Mouse (Mus musculus): ENCODE measurements at regions not wholly inside any gene's neighbourhood (a gene's known extent, or its start where the extent isn't known, plus 50 kb on each side); places are given as distances from the start of the nearest gene placed in this dataset.

GRCm38 (mm10) chr4:95215187-95215586, 163.2 kb upstream of the Jun start:
- no peak for DNase-seq (ENCODE audit: low spot score)

- no peak for DNase-seq (ENCODE audit: low spot score)
Measured at GRCm38 (mm10) chr4:95230461-95230860, 178.4 kb upstream of the Jun start.

GRCm38 (mm10) chr4:95233034-95233433, 181.0 kb upstream of the Jun start:
- no peak for DNase-seq (ENCODE audit: low spot score)

GRCm38 (mm10) chr4:95234030-95234555, 182.1 kb upstream of the Jun start:
- peak; percentile 18 for DNase-seq (ENCODE audit: low spot score)

- DNase-seq (ENCODE audit: low spot score): no peak
Measured at GRCm38 (mm10) chr4:95247977-95248376, 196.0 kb upstream of the Jun start.

GRCm38 (mm10) chr4:95249031-95249430, 197.0 kb upstream of the Jun start:
- no peak for DNase-seq (ENCODE audit: low spot score)

- DNase-seq (ENCODE audit: low spot score): no peak
Measured at GRCm38 (mm10) chr4:95250083-95250482, 198.1 kb upstream of the Jun start.

GRCm38 (mm10) chr4:95269766-95270165, 217.7 kb upstream of the Jun start:
- no peak for DNase-seq (ENCODE audit: low spot score)

GRCm38 (mm10) chr4:95270389-95270788, 218.4 kb upstream of the Jun start:
- DNase-seq (ENCODE audit: low spot score): no peak

GRCm38 (mm10) chr4:95276231-95276630, 224.2 kb upstream of the Jun start:
- DNase-seq (ENCODE audit: low spot score): no peak

GRCm38 (mm10) chr4:95277989-95278713, 226.1 kb upstream of the Jun start:
- DNase-seq (ENCODE audit: low spot score): no peak

GRCm38 (mm10) chr4:95278714-95279095, 226.7 kb upstream of the Jun start:
- peak; percentile 10 for DNase-seq (ENCODE audit: low spot score)

GRCm38 (mm10) chr4:95279200-95279599, 227.2 kb upstream of the Jun start:
- DNase-seq (ENCODE audit: low spot score): no peak

- no peak for DNase-seq (ENCODE audit: low spot score)
Measured at GRCm38 (mm10) chr4:95282083-95282482, 230.1 kb upstream of the Jun start.

- DNase-seq (ENCODE audit: low spot score): no peak
Measured at GRCm38 (mm10) chr4:95283789-95284188, 231.8 kb upstream of the Jun start.

GRCm38 (mm10) chr4:95284192-95284591, 232.2 kb upstream of the Jun start:
- DNase-seq (ENCODE audit: low spot score): no peak

- no peak for DNase-seq (ENCODE audit: low spot score)
Measured at GRCm38 (mm10) chr4:95284696-95285095, 232.7 kb upstream of the Jun start.

GRCm38 (mm10) chr4:95290321-95290720, 238.3 kb upstream of the Jun start:
- no peak for DNase-seq (ENCODE audit: low spot score)

GRCm38 (mm10) chr4:95294110-95294509, 242.1 kb upstream of the Jun start:
- DNase-seq (ENCODE audit: low spot score): no peak

- DNase-seq (ENCODE audit: low spot score): no peak
Measured at GRCm38 (mm10) chr4:95301907-95302306, 249.9 kb upstream of the Jun start.

- no peak for DNase-seq (ENCODE audit: low spot score)
Measured at GRCm38 (mm10) chr4:95303337-95303736, 251.3 kb upstream of the Jun start.

- no peak for DNase-seq (ENCODE audit: low spot score)
Measured at GRCm38 (mm10) chr4:95304006-95304405, 252.0 kb upstream of the Jun start.

- no peak for DNase-seq (ENCODE audit: low spot score)
Measured at GRCm38 (mm10) chr4:95307134-95307533, 250.2 kb upstream of the Fggy start.

- DNase-seq (ENCODE audit: low spot score): no peak
Measured at GRCm38 (mm10) chr4:95308469-95308895, 248.8 kb upstream of the Fggy start.

Measured in urinary bladder, postnatal 25 days (tissue).